Mouse (Mus musculus) embryonic facial prominence, embryonic 15.5 days (tissue): Measurements from ENCODE around the gene Olfr1406. TPM values are rescaled to one million over a fixed set of nuclear protein-coding genes. Genes with fewer than 3 reads are reported as not detected.
"Not testable (repeated sequence)": the region's sequence is repeated elsewhere in the genome, so short reads cannot be mapped to it uniquely, and the experiment has no call there.

Source experiments
- ATAC-seq: fragments of 200-750 bp; cut with Nextera tagmentation; 2 replicates; pipeline ENCODE4 v1.8.0; 2017; ENCODE audit warnings: low read depth, moderate TSS enrichment; ENCODE audit not compliant: insufficient number of reproducible peaks, low FRiP score, low TSS enrichment
- H3K27ac ChIP-seq: fragments of 300-500 bp; sonication (generic); replicated peaks from 2 replicates; pipeline ENCODE4 v1.5.1; 2015; ENCODE audit warnings: mild to moderate bottlenecking, inconsistent platforms
- H3K27me3 ChIP-seq: fragments of 300-500 bp; sonication (generic); 2 replicates; pipeline ENCODE4 v1.6.1; 2015; ENCODE audit warnings: inconsistent platforms
- H3K36me3 ChIP-seq: fragments of 300-500 bp; sonication (generic); 2 replicates; pipeline ENCODE4 v1.6.1; 2015; ENCODE audit warnings: mild to moderate bottlenecking, inconsistent platforms
- H3K4me1 ChIP-seq: fragments of 300-500 bp; sonication (generic); 2 replicates; pipeline ENCODE4 v1.6.1; 2015; ENCODE audit warnings: inconsistent platforms
- H3K4me2 ChIP-seq: fragments of 300-500 bp; sonication (generic); replicated peaks from 2 replicates; pipeline ENCODE4 v1.6.1; 2015; ENCODE audit warnings: mild to moderate bottlenecking, inconsistent platforms
- H3K4me3 ChIP-seq: fragments of 300-500 bp; sonication (generic); replicated peaks from 2 replicates; pipeline ENCODE4 v1.5.1; 2015; ENCODE audit warnings: mild to moderate bottlenecking, inconsistent platforms
- H3K9ac ChIP-seq: fragments of 300-500 bp; sonication (generic); 2 replicates; pipeline ENCODE4 v1.6.1; 2015; ENCODE audit warnings: inconsistent platforms
- H3K9me3 ChIP-seq: fragments of 300-500 bp; sonication (generic); replicated peaks from 2 replicates; pipeline ENCODE4 v1.6.1; 2016; ENCODE audit warnings: inconsistent platforms
- WGBS: fragments of 180-500 bp; shearing (Covaris S2); methylation state at CpG from one replicate; pipeline ENCODE4 v1.1.7; 2015; 5-methylcytosine and 5-hydroxymethylcytosine counted together
- polyA plus RNA-seq: library from polyadenylated mRNA; unstranded; fragments of >200 nt; fragmentation: Nextera tagmentation; extraction: Ambion mirVana; gene quantifications from 2 replicates; pipeline ENCODE4 v1.2.1, GENCODE M21; 2015

Gene Olfr1406
- 0.16 and 0.17 TPM in 2 replicates for polyA plus RNA-seq

DNA sequence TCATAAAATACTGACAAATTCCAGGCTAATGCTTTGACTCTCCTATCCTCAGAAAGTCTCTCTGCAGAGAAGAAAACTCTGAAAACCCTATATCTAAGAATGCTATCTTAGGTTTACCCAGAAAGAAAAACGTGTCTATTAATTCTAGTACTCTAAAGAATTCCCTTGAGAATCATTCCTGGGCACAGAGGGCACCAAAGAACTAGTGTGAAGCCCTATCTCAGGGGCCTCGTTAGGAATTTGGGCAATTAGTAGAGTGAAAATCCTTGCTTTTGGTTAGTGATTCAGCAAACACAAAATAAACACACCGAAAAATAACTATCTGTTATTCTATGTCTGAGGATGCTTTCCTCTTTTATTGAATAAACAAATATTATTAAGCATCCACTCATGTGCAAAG is at the start of gene Olfr1406:
Olfr1406 (minus strand) TSS at position 101 of the 400 bp plus-strand sequence.
- WGBS = 60% methylated on average over 3 of the region's 3 CpGs
- no peak for ATAC-seq
- no peaks in the 10 kb centered on the region for H3K4me1 ChIP-seq

DNA sequence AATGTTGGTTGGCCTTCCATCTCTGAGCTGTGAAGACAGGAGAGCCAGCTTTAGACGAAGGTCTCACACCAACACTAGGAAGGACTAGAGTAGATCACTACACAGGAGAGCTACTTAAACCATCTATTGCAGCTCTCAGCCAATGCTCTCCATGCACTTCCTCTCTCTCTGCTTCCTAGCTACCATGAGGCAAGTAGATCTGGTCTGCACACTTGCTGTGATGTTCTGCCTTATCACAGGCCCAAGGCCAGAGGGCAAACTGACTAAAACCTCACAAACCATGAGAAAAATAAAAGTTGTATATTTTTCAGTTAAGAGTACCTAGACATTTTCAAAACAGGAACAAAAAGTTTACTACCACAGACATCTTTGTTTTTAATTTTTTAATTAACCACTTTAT is 46.6 kb upstream of the Olfr1406 start:
- H3K4me3 ChIP-seq, H3K27me3 ChIP-seq, H3K9ac ChIP-seq, H3K4me2 ChIP-seq, ATAC-seq, H3K4me1 ChIP-seq, H3K36me3 ChIP-seq, H3K9me3 ChIP-seq, H3K27ac ChIP-seq: not testable (repeated sequence)
- 93% methylated on average over 1 of the region's 1 CpGs for WGBS

More for the DNA sequence above, at the start of gene Olfr1406:
- Histone ChIP-seq H3K27ac (no peak within 1 kb of the TSS), H3K9me3 (no peaks in the 10 kb centered on the region), H3K4me2 (no peak within 1 kb of the TSS), H3K27me3 (no peaks in the 10 kb centered on the region), H3K36me3 (no peaks in the 10 kb centered on the region), H3K4me3 (no peak within 1 kb of the TSS), H3K9ac (no peak within 1 kb of the TSS)

DNA sequence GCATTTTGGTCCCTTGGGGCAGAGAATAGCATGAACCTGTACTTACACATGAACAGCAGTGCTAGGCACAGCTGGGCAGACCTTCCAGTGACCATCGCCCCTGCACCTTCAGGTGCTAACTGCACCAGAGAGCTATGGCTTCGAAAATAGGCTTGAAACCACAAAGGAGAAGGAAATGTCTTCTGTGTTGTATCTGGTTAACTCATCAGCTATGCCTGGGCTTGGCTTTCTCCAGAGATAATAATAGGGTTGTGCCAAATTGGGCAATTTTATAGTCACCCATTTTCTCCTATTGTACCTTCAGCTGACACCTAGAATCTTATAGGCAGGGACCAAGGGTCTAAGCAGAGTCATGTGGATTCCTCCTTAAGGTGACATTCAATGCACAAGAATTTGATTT is 36.6 kb upstream of the Olfr1406 start, which contains the start of gene Fcer1a:
Fcer1a (minus strand) TSS at position 134 of the 400 bp plus-strand sequence.
- no peak within 1 kb of the TSS for H3K9ac ChIP-seq
- no peak for ATAC-seq
- H3K36me3 ChIP-seq = no peaks in the 10 kb centered on the region
- H3K4me2 ChIP-seq = no peak within 1 kb of the TSS
- no peaks in the 10 kb centered on the region for H3K9me3 ChIP-seq
- H3K4me1 ChIP-seq = no peaks in the 10 kb centered on the region
- H3K27ac ChIP-seq = no peak within 1 kb of the TSS
- 75% methylated on average over 2 of the region's 2 CpGs for WGBS
- no peak within 1 kb of the TSS for H3K4me3 ChIP-seq
- no peaks in the 10 kb centered on the region for H3K27me3 ChIP-seq

DNA sequence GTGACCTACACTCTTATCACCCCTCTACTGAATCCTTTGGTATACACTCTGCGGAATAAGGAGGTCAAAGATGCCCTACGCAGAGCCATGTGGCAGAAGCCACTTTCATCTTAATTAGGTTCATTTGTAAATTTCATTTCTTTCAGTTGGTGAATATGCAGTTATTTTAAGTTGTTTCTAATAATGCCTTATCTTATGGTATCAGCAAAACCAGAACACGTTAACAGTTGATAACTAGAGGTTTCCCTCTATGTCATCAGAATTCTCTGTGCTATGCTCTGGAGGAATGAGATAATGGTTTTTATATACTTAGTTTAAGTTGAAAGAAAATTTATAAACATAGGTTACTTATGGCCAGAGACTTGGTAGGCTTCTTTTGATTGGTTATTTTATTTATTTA is 26.0 kb upstream of the Olfr1406 start:
- Histone ChIP-seq H3K9ac (no peak overlapping the region), H3K4me1 (no peaks in the 10 kb centered on the region), H3K9me3 (no peaks in the 10 kb centered on the region), H3K27me3 (no peaks in the 10 kb centered on the region), H3K4me3 (no peak overlapping the region), H3K4me2 (no peak overlapping the region), H3K36me3 (no peaks in the 10 kb centered on the region), H3K27ac (no peak overlapping the region)
- 86% methylated on average over 3 of the region's 3 CpGs for WGBS
- ATAC-seq = no peak

DNA sequence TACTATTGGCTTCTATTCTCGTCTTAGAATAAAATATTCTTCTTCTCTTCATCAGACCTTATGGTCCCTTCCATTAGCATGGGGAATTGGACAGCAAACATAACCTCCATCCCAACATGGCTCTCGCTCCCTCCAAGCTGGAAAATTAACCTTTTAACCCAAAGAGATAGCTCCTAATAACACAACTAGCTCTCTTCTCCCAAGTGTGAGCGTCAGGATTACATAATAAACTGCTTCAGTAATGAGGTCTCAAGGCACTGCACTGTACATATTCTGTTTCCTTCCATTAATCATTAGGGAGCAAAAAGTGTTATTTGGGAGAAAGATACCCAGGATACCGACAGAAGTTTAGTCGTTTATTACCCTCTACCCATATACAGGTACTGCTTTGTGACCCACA is 21.7 kb upstream of the Olfr1406 start, which contains the start of gene Olfr1404:
Olfr1404 (plus strand) TSS at position 301 of the 400 bp plus-strand sequence.
- Histone ChIP-seq H3K27ac (no peak within 1 kb of the TSS), H3K4me3 (no peak within 1 kb of the TSS), H3K4me1 (no peaks in the 10 kb centered on the region), H3K9me3 (no peaks in the 10 kb centered on the region), H3K9ac (no peak within 1 kb of the TSS), H3K4me2 (no peak within 1 kb of the TSS), H3K36me3 (no peaks in the 10 kb centered on the region), H3K27me3 (no peaks in the 10 kb centered on the region)
- no peak for ATAC-seq
- WGBS = 80% methylated on average over 5 of the region's 5 CpGs

DNA sequence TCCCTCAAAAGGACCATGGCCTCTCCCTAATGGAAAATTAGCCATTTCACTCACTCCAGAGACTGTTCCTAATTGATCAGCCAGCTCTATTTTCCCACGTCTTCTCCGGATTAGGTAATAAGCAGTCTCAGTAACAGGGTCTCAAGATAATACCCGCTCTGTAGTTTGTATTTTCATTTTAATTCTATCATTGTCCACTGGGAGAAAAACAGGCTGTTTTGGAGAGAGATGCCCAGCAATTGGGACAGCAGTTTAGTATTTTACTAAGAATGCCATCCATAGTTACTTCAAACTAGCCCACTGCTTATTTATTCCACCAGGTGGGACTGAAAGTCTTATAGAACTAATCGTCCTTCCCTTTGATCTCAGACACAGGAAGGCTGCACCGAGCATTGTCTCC is 7.1 kb upstream of the Olfr1406 start, which contains the start of gene Olfr218:
Olfr218 (plus strand) TSS at position 301 of the 400 bp plus-strand sequence.
- no peak within 1 kb of the TSS for H3K27ac ChIP-seq
- no peak within 1 kb of the TSS for H3K4me3 ChIP-seq
- no peaks in the 10 kb centered on the region for H3K27me3 ChIP-seq
- no peak for ATAC-seq
- no peaks in the 10 kb centered on the region for H3K4me1 ChIP-seq
- no peak within 1 kb of the TSS for H3K9ac ChIP-seq
- H3K4me2 ChIP-seq = no peak within 1 kb of the TSS
- WGBS = 65% methylated on average over 5 of the region's 5 CpGs
- no peaks in the 10 kb centered on the region for H3K9me3 ChIP-seq
- H3K36me3 ChIP-seq = no peaks in the 10 kb centered on the region

DNA sequence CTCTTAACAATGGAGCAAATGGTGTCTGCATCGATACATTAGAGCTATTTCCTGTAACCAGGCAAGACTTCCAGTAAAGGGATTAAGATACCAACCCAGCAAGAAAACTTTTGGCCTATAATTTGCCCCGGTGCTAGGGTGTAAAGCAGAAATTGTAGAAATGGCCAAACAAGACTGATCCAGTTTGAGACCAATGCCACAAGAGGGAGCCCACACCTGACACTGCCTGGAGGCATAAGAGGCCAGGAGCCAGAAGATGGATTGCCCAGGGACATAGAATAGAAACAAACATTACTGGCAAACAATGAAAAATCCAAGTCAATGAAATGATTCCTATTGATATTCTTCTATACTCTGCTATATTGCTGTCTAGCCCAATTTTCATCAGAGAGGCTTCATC is 5.9 kb upstream of the Olfr1406 start:
- Histone ChIP-seq H3K27me3 (no peaks in the 10 kb centered on the region), H3K9ac (no peak overlapping the region), H3K9me3 (no peaks in the 10 kb centered on the region), H3K36me3 (no peaks in the 10 kb centered on the region), H3K4me1 (no peaks in the 10 kb centered on the region), H3K27ac (no peak overlapping the region), H3K4me2 (no peak overlapping the region), H3K4me3 (no peak overlapping the region)
- ATAC-seq = no peak
- WGBS = 68% methylated on average over 2 of the region's 2 CpGs

DNA sequence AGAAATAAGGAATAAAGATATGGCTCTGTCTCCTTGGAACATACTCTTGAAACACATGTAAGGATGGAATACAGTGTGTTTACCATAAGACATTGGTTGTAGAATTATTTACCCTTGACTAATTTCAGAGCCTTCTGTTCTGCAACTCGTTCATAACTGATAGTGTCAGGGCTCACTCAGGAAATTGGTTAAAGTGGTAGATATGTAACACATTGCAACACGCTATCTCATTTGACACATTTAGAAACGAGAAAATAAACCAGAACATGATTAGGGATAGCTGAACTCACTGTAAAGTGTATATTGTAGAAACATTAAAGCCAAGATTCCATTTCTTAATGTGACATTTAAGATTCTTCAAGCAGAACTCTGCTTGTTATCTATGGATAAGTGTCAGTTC is 1.6 kb upstream of the Olfr1406 start:
- no peaks in the 10 kb centered on the region for H3K27me3 ChIP-seq
- no peak overlapping the region for H3K4me3 ChIP-seq
- no peak for ATAC-seq
- WGBS = 62% methylated on average over 3 of the region's 3 CpGs
- no peak overlapping the region for H3K4me2 ChIP-seq
- H3K9ac ChIP-seq = no peak overlapping the region
- no peaks in the 10 kb centered on the region for H3K9me3 ChIP-seq
- no peaks in the 10 kb centered on the region for H3K4me1 ChIP-seq
- H3K27ac ChIP-seq = no peak overlapping the region
- H3K36me3 ChIP-seq = no peaks in the 10 kb centered on the region

DNA sequence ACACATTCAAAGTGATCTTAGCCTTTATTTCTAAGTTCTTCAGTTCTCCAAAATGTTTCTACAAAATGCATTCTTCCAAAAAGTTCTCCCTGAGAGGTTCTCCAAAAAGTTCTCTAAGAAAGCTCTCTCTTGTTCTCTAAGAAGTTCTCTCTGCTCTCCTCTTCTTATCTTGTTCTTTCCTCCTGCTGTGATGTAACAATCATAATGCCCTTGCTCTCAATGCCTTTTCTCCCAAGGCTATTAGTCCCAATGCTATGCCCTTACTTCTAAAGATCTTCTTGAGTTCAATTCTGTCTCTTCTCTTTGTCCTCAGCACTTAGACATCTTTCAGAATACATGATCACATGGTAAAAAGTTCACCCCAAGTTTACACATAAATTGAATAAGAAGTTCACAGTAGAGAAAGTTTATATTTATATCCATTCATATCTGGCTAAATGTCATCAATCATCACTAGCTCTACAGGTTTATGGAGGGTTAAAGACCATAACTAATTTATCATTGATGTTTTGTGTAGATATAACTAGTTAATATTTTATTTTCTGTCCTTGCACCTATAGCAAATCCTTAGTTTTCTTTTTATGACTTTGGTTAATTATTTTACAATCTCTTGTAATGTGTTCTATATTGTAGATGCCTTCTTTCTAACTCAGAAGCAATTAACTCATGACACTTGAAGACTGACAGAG is 16.1 kb downstream of the Olfr1406 start:
- Histone ChIP-seq H3K9ac (no peak overlapping the region), H3K27ac (no peak overlapping the region), H3K4me2 (no peak overlapping the region), H3K27me3 (no peaks in the 10 kb centered on the region), H3K4me1 (no peaks in the 10 kb centered on the region), H3K36me3 (no peaks in the 10 kb centered on the region), H3K4me3 (no peak overlapping the region), H3K9me3 (no peaks in the 10 kb centered on the region)
- no peak for ATAC-seq

DNA sequence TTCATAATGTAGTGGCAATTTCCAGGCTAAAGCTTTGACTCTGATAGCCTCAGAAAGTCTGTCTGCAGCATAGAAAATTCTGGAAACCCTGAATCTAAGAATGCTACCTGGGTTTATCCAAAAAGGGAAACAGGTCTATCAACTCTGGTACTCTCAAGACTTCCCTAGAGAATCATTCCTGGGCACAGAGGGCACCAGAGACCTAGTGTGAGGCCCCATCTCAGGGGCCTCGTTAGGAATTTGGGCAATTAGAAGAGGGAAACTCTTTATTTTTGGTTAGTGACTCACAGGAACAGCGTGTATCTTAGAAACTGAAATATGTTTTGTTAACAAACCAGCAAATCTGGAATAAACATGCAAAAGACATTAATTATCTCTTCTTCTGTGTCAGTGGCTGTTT is 53.2 kb downstream of the Olfr1406 start, which contains the start of gene Olfr1408:
Olfr1408 (minus strand) TSS at position 101 of the 400 bp plus-strand sequence.
- H3K4me1 ChIP-seq = no peaks in the 10 kb centered on the region
- no peaks in the 10 kb centered on the region for H3K27me3 ChIP-seq
- 68% methylated on average over 2 of the region's 2 CpGs for WGBS

More for the DNA sequence above, 53.2 kb downstream of the Olfr1406 start, which contains the start of gene Olfr1408:
- no peaks in the 10 kb centered on the region for H3K36me3 ChIP-seq
- no peak within 1 kb of the TSS for H3K27ac ChIP-seq
- H3K4me3 ChIP-seq = no peak within 1 kb of the TSS
- ATAC-seq = no peak
- H3K9ac ChIP-seq = no peak within 1 kb of the TSS
- no peak within 1 kb of the TSS for H3K4me2 ChIP-seq
- no peaks in the 10 kb centered on the region for H3K9me3 ChIP-seq
